Mouse (Mus musculus) MEL-GATA-1-ER (cell line): ENCODE measurements around the gene Foxp1.

ENCODE experiments used
- DNase-seq: peaks from one replicate; pipeline ENCODE4 v3.0.0-alpha.2; 2012; ENCODE audit warnings: low read depth; ENCODE audit errors: extremely low read depth

Gene Foxp1

GRCm38 (mm10) chr6:99264192-99265093 is 258.1 kb downstream of the Foxp1 start:
- no peak for DNase-seq

GRCm38 (mm10) chr6:99263886-99264185 is 258.7 kb downstream of the Foxp1 start:
- no peak for DNase-seq

- DNase-seq, result no peak
These were observed 259.2 kb downstream of the Foxp1 start for GRCm38 (mm10) chr6:99263061-99263885.

GRCm38 (mm10) chr6:99261737-99262130 is 260.8 kb downstream of the Foxp1 start:
- DNase-seq, result no peak

- no peak for DNase-seq
These were observed 261.4 kb downstream of the Foxp1 start for GRCm38 (mm10) chr6:99260941-99261736.

- DNase-seq, result no peak
These were observed 264.2 kb downstream of the Foxp1 start for GRCm38 (mm10) chr6:99258346-99258745.

- DNase-seq, result no peak
These were observed 264.8 kb downstream of the Foxp1 start for GRCm38 (mm10) chr6:99257676-99258075.

- no peak for DNase-seq
These were observed 269.2 kb downstream of the Foxp1 start for GRCm38 (mm10) chr6:99253331-99253730.

- no peak for DNase-seq
These were observed 269.7 kb downstream of the Foxp1 start for GRCm38 (mm10) chr6:99252816-99253215.

- no peak for DNase-seq
These were observed 270.6 kb downstream of the Foxp1 start for GRCm38 (mm10) chr6:99251924-99252323.

GRCm38 (mm10) chr6:99251222-99251621 is 271.3 kb downstream of the Foxp1 start:
- DNase-seq, result no peak

- no peak for DNase-seq
These were observed 273.0 kb downstream of the Foxp1 start for GRCm38 (mm10) chr6:99249496-99250030.

- no peak for DNase-seq
These were observed 274.1 kb downstream of the Foxp1 start for GRCm38 (mm10) chr6:99248396-99248795.

- DNase-seq, result peak; percentile 43
These were observed 280.7 kb downstream of the Foxp1 start for GRCm38 (mm10) chr6:99241625-99242395.

- no peak for DNase-seq
These were observed 281.8 kb downstream of the Foxp1 start for GRCm38 (mm10) chr6:99240764-99241163.

- no peak for DNase-seq
These were observed 286.9 kb downstream of the Foxp1 start for GRCm38 (mm10) chr6:99235588-99235987.

GRCm38 (mm10) chr6:99233411-99233810 is 289.1 kb downstream of the Foxp1 start:
- DNase-seq, result no peak

GRCm38 (mm10) chr6:99228336-99228870 is 294.1 kb downstream of the Foxp1 start:
- DNase-seq, result no peak

GRCm38 (mm10) chr6:99221147-99221546 is 301.4 kb downstream of the Foxp1 start:
- no peak for DNase-seq

- DNase-seq, result no peak
These were observed 302.0 kb downstream of the Foxp1 start for GRCm38 (mm10) chr6:99220472-99220871.
